Mouse (Mus musculus) stomach, postnatal 0 days (tissue): ENCODE data around the gene Cd4. TPM values are rescaled to one million over a fixed set of nuclear protein-coding genes. Genes with fewer than 3 reads are reported as not detected.
A peak's percentile ranks its signal among the peaks of the same experiment; 100 is the strongest.

Experiments
- ATAC-seq: fragments of 200-750 bp; cut with Nextera tagmentation; 2 replicates; pipeline ENCODE4 v1.8.0; 2017; ENCODE audit not compliant: low FRiP score, low TSS enrichment
- DNase-seq: peaks from one replicate; pipeline ENCODE4 v3.0.0-alpha.2; 2016; ENCODE audit warnings: low spot score
- H3K27ac ChIP-seq: fragments of 300-500 bp; sonication (generic); replicated peaks from 2 replicates; pipeline ENCODE4 v1.5.1; 2014; ENCODE audit warnings: mild to moderate bottlenecking, control low read depth
- H3K27me3 ChIP-seq: fragments of 300-500 bp; sonication (generic); 2 replicates; pipeline ENCODE4 v1.6.1; 2014; ENCODE audit warnings: low read length; ENCODE audit not compliant: control insufficient read depth, insufficient read depth
- H3K36me3 ChIP-seq: fragments of 300-500 bp; sonication (generic); 2 replicates; pipeline ENCODE4 v1.6.1; 2014; ENCODE audit warnings: low read length, mixed read lengths; ENCODE audit not compliant: control insufficient read depth, insufficient read depth
- H3K4me1 ChIP-seq: fragments of 300-500 bp; sonication (generic); replicated peaks from 2 replicates; pipeline ENCODE4 v1.6.1; 2014; ENCODE audit warnings: antibody characterized with exemption; ENCODE audit not compliant: control insufficient read depth, insufficient read depth
- H3K4me2 ChIP-seq: fragments of 300-500 bp; sonication (generic); replicated peaks from 2 replicates; pipeline ENCODE4 v1.6.1; 2014; ENCODE audit warnings: low read depth, mild to moderate bottlenecking, control low read depth, moderate library complexity
- H3K4me3 ChIP-seq: fragments of 300-500 bp; sonication (generic); 2 replicates; pipeline ENCODE4 v1.5.1; 2014; ENCODE audit warnings: low read depth, low read length, control low read depth
- H3K9ac ChIP-seq: fragments of 300-500 bp; sonication (generic); 2 replicates; pipeline ENCODE4 v1.6.1; 2014; ENCODE audit warnings: mild to moderate bottlenecking, low read length, control low read depth, mixed read lengths
- H3K9me3 ChIP-seq: fragments of 300-500 bp; sonication (generic); 2 replicates; pipeline ENCODE4 v1.6.1; 2016; ENCODE audit warnings: low read length; ENCODE audit not compliant: control insufficient read depth
- CTCF ChIP-seq: IDR thresholded peaks from 2 replicates; pipeline ENCODE4 v1.5.1; 2016; ENCODE audit warnings: antibody characterized with exemption, low read depth, mild to moderate bottlenecking, moderate library complexity
- EP300 ChIP-seq: optimal IDR thresholded peaks from 2 replicates; pipeline ENCODE3; 2016; ENCODE audit warnings: antibody characterized with exemption
- WGBS: fragments of 180-500 bp; shearing (Covaris S2); extraction: QIAGEN DNeasy Blood & Tissue Kit; methylation state at CpG from one replicate; pipeline ENCODE4 v1.1.7; 2014; 5-methylcytosine and 5-hydroxymethylcytosine counted together
- polyA plus RNA-seq: library from polyadenylated mRNA; unstranded; fragments of >200 nt; fragmentation: Nextera tagmentation; extraction: Ambion mirVana; gene quantifications from 2 replicates; pipeline ENCODE4 v1.2.1, GENCODE M21; 2015

Cd4 gene
- polyA plus RNA-seq, 1 experiment from 2014 or later = 0.45 TPM

GRCm38 (mm10) chr6:124865766-124866362, 22.2 kb downstream of the Cd4 start:
- no peak overlapping the region for H3K9ac ChIP-seq
- no peak overlapping the region for H3K4me3 ChIP-seq
- no peaks in the 10 kb centered on the region for H3K36me3 ChIP-seq
- DNase-seq (no peak), ATAC-seq (no peak)
- no peaks in the 10 kb centered on the region for H3K4me1 ChIP-seq
- no peaks in the 10 kb centered on the region for H3K9me3 ChIP-seq
- no peak for TF ChIP-seq EP300
- TF ChIP-seq CTCF = no peak
- H3K4me2 ChIP-seq = no peak overlapping the region
- H3K27me3 ChIP-seq = no peaks in the 10 kb centered on the region; the same call in 1 of the 2 replicates
- no peak overlapping the region for H3K27ac ChIP-seq
- whole genome bisulfite sequencing = 55% methylated on average over 18 of the region's 18 CpGs

- DNase-seq = peak; percentile 82
- H3K27ac ChIP-seq = no peak within 1 kb of the TSS
- WGBS = 2% methylated on average over 32 of the region's 43 CpGs
Observed at GRCm38 (mm10) chr6:124863658-124864298, 24.2 kb downstream of the Cd4 start, which contains the start of gene Gpr162. Gene Gpr162 (minus strand): TSS chr6:124863983.

GRCm38 (mm10) chr6:124863125-124863657, 24.8 kb downstream of the Cd4 start:
- 0% methylated on average over 6 of the region's 16 CpGs for WGBS
- DNase-seq (no peak), ATAC-seq (no peak; the same call in 1 of the 2 replicates)
- H3K4me1 ChIP-seq = no peaks in the 10 kb centered on the region
- H3K4me3 ChIP-seq = peak overlapping the region; percentile 45
- TF ChIP-seq CTCF (no peak), EP300 (no peak)
- no peak overlapping the region for H3K27ac ChIP-seq
- peak overlapping the region; percentile 64; the same call in 1 of the 2 replicates for H3K9ac ChIP-seq
- H3K27me3 ChIP-seq = no peaks in the 10 kb centered on the region; the same call in 1 of the 2 replicates
- H3K36me3 ChIP-seq = no peaks in the 10 kb centered on the region
- peak overlapping the region; percentile 93 for H3K4me2 ChIP-seq
- no peaks in the 10 kb centered on the region for H3K9me3 ChIP-seq

More at GRCm38 (mm10) chr6:124863658-124864298, 24.2 kb downstream of the Cd4 start, which contains the start of gene Gpr162:
- Histone ChIP-seq H3K4me3 (peak within 1 kb of the TSS; percentile 45), H3K9me3 (no peaks in the 10 kb centered on the region), H3K36me3 (no peaks in the 10 kb centered on the region), H3K4me1 (no peaks in the 10 kb centered on the region), H3K9ac (peak within 1 kb of the TSS; percentile 64), H3K4me2 (peak within 1 kb of the TSS; percentile 93), H3K27me3 (no peaks in the 10 kb centered on the region; the same call in 1 of the 2 replicates)
- peak; percentile 75 for ATAC-seq
- TF ChIP-seq EP300 = no peak
- peak; percentile 22; the same call in 1 of the 2 replicates for TF ChIP-seq CTCF

- Histone ChIP-seq H3K27ac (no peak overlapping the region), H3K9ac (no peak overlapping the region), H3K27me3 (no peaks in the 10 kb centered on the region; the same call in 1 of the 2 replicates), H3K36me3 (no peaks in the 10 kb centered on the region), H3K4me1 (no peaks in the 10 kb centered on the region), H3K9me3 (no peaks in the 10 kb centered on the region), H3K4me2 (peak overlapping the region; percentile 93), H3K4me3 (no peak overlapping the region)
- ATAC-seq (no peak), DNase-seq (no peak)
- TF ChIP-seq EP300 (no peak), CTCF (no peak)
- 16% methylated on average over 8 of the region's 8 CpGs for WGBS
Observed at GRCm38 (mm10) chr6:124862406-124863124, 25.5 kb downstream of the Cd4 start.

GRCm38 (mm10) chr6:124861802-124862201, 26.2 kb downstream of the Cd4 start:
- no peak for ATAC-seq
- no peak for DNase-seq
- Histone ChIP-seq H3K4me1 (no peaks in the 10 kb centered on the region), H3K4me3 (no peak overlapping the region), H3K9me3 (no peaks in the 10 kb centered on the region), H3K4me2 (no peak overlapping the region), H3K36me3 (no peaks in the 10 kb centered on the region), H3K9ac (no peak overlapping the region), H3K27ac (no peak overlapping the region), H3K27me3 (no peaks in the 10 kb centered on the region; the same call in 1 of the 2 replicates)
- WGBS = 53% methylated on average over 3 of the region's 3 CpGs
- no peak for TF ChIP-seq EP300
